Mouse (Mus musculus) thymus, adult 18-20 months (tissue): ENCODE measurements around the gene Arvcf.
A peak's percentile ranks its signal among the peaks of the same experiment; 100 is the strongest.

Source experiments
- DNase-seq, 2 experiments: peaks; one replicate each; pipeline ENCODE4 v3.0.0; 2022; ENCODE audit warnings: mixed read lengths in 2 of 2

The Arvcf gene

GRCm38 (mm10) chr16:18436128-18436527, 88.1 kb downstream of the Arvcf start:
- no peak for DNase-seq

- peak; percentile 84 for DNase-seq
Measured at GRCm38 (mm10) chr16:18443385-18443841, 95.4 kb downstream of the Arvcf start.

GRCm38 (mm10) chr16:18447243-18447642, 99.3 kb downstream of the Arvcf start:
- DNase-seq, result no peak

DNA sequence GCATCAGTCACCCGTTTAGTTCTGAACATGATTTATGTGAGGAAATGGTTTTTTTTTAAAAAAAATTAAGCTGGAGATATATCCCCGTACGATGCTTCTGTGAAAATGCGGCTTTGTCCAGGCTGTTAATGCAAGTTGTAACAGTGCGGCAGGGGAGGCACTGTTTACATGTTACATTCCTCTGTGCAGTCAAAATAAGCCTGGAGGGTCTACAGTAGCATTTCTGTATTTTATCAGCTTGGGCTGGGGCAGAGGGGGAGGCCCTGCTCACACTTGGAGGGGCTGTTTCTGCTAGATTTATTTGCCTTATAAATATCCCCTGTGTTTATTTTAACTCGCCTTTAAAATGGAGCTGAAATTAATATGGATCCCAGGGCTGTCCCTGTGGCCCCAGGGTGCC, 100.1 kb downstream of the Arvcf start:
- no peak for DNase-seq

DNA sequence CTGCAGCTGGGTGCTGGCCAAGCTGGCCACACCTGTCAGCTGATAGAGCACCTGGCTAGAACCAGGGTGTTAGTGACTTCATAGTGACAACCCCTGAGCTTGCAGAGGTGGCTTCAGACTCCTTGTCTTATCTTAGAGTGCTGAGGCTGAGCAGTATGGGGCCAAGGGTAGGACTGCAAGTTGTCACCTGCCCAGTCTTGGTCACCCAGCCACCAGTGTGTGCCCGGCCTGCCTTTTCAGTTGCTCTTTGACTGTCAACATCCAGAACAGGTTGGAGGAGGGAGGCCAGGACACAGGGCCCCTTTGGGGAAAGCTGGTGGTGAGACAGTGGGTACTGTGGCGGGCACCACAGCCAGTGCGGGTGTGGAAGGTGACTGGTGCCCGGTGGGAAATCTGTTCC, 101.0 kb downstream of the Arvcf start:
- no peak for DNase-seq

DNA sequence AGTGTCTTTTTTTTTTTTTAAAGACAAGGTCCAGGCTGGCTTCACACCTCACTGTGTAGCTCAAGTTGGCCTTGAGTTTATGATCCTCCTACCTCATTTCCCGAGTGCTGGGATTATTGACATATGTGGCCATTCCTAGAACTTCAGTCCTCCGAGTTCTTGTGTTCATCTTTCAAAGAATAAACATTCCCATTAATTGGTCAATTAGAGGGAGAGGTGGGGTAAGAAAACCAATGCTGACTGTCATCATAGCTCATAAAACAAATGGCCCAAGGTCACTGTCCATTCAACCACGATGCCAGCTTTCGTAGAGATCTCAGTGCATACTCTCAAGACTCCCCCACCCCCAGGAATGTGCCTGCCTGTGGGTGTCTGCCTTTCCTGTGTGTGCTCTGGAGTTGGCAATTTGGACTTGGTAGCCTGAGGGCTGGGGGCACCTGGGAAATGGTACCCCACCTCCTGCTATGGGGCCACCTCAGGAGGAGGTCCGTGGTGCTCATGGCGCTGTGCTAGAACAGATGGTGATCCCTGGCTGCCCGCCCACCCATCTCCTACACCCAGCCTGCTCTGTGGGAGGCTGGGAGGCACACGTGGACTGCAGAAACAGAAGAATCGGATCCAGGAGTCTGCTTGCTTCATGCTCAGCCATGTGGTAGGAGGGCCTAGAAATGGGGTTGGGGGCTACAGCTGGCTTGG, 103.7 kb downstream of the Arvcf start:
- no peak for DNase-seq

DNA sequence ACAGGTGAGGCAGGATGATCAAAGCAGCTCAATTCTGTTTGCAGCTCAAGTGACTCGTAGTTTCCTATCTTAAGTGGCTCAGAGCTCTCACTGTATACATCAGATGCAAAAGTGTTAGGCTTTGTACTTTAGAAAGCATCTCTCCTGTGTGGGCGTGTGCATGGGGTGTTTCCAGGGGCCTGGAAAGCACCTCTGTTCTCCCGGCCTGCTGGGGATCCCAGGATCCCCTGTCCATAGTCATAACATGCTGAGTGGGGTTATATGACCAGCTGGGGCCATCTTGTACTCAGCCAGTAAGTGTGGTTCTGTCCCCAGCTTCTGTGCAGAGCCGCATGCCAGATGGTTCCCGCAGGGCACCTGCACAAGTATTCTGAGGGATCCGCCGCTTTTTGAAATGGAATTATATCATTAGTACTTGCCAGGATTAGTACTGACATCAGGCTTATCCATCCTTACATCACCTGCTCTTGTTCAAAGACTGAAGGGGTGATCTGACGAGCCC, 104.4 kb downstream of the Arvcf start:
- DNase-seq, result no peak

GRCm38 (mm10) chr16:18453846-18454245, 105.9 kb downstream of the Arvcf start:
- DNase-seq, result no peak

- no peak for DNase-seq
Measured at GRCm38 (mm10) chr16:18455407-18455806, 107.4 kb downstream of the Arvcf start.
